In the genomic region with DNA sequence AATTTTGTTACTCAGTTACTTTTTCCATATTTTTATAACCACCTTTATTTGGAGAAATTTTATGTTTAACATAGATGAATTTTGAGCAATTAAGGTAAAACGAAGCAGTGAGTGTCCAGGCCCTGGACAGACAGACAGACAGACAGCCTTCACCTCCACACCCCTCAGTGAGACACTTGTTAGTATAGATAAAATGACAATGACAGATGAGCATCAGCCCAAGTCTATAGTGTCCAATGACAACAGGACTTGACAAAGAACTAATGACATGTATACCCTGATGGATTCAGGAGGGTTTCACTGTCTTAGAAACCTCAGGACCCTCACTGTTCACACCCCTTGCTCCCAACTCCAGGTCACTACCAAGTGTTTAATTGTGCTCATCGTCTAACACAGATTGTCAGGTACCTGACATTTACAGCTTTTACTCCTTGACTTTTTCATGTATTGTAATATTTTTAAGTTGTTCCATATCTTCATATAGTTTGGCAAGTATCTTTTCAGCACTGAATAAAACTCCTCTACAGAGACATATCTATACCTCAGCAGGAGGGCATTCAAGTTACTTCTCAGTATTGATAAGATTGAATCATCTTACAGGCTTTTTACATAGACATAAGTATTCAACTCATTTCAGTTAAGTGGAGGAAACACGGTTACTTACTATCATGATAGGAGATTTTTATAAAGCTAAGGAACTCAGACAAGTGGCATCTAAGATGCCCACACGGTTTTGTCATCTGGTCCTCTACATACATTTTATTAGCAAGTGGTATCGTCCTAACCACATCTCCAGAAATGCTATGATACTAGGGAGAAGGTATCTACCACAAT, we compare ENCODE assay signal across 20 mouse cellular contexts. TPM values are rescaled to one million over a fixed set of nuclear protein-coding genes. Genes with fewer than 3 reads are reported as not detected.
"Had no signal": no experiment of that assay in that cellular context is flagged by ENCODE, and none has a peak within 500 bp of the region (broad histone marks: within the 10 kb centered on the region; RNA-seq: fewer than 3 reads in every experiment).

No protein-coding gene starts in this region.

- ATAC-seq: inflammation-experienced regulatory T-cells, adult 6 months; intestine, postnatal 0 days; midbrain, embryonic 13.5 days had no signal

- H3K4me1 ChIP-seq: limb, embryonic 10.5 days; megakaryocyte, embryonic 14.5 days; midbrain, embryonic 13.5 days; neural tube, embryonic 12.5 days; stomach, embryonic 15.5 days had no signal

- H3K36me3 ChIP-seq: limb, embryonic 10.5 days; midbrain, embryonic 13.5 days; neural tube, embryonic 12.5 days; stomach, embryonic 15.5 days had no signal

- H3K9ac ChIP-seq: lung, embryonic 14.5 days; midbrain, embryonic 13.5 days; neural tube, embryonic 12.5 days; stomach, embryonic 15.5 days had no signal

- H3K9me3 ChIP-seq: limb, embryonic 10.5 days; midbrain, embryonic 13.5 days; neural tube, embryonic 12.5 days; stomach, embryonic 15.5 days had no signal

- H3K4me3 ChIP-seq: limb, embryonic 10.5 days; megakaryocyte, embryonic 14.5 days; midbrain, embryonic 13.5 days; neural tube, embryonic 12.5 days; stomach, embryonic 15.5 days had no signal

- H3K4me2 ChIP-seq: lung, embryonic 14.5 days; midbrain, embryonic 13.5 days; neural tube, embryonic 12.5 days; stomach, embryonic 15.5 days had no signal

- H3K27me3 ChIP-seq: megakaryocyte, embryonic 14.5 days; midbrain, embryonic 13.5 days; neural tube, embryonic 12.5 days; stomach, embryonic 15.5 days had no signal

- DNase-seq: kidney, adult 8-10 months; kidney, postnatal 25 days; layer of hippocampus, adult 9-11 months; lung, embryonic 14.5 days; lung, postnatal 10 days; lung, postnatal 4 days; thymus, adult 2 months; thymus, postnatal 25 days had no signal

- H3K27ac ChIP-seq: limb, embryonic 10.5 days; midbrain, embryonic 13.5 days; neural tube, embryonic 12.5 days; stomach, embryonic 15.5 days had no signal

RNA-seq across cellular contexts. Expression of a gene that starts 59.8 kb away (rescaled TPM):
- total RNA-seq: left cerebral cortex, adult 18-20 months; left cerebral cortex, postnatal 10 days; neutrophil, adult 5-6 weeks had no signal
- polyA plus RNA-seq: inflammation-experienced regulatory T-cells, adult 6 months; limb, embryonic 10.5 days; limb, embryonic 14.5 days; lung, embryonic 14.5 days; midbrain, embryonic 13.5 days; neural tube, embryonic 12.5 days; spleen, adult 2 months; stomach, embryonic 15.5 days; thymus, adult 2 months had no signal
